Mouse (Mus musculus) heart, adult 2 months (tissue): ENCODE results near the gene Gm13271. TPM values are rescaled to one million over a fixed set of nuclear protein-coding genes. Genes with fewer than 3 reads are reported as not detected.
"Not testable (repeated sequence)": the region's sequence is repeated elsewhere in the genome, so short reads cannot be mapped to it uniquely, and the experiment has no call there.

Experiments used
- DNase-seq, 2 experiments: peaks; one replicate each; pipeline ENCODE4 v3.0.0; 2021
- H3K27ac ChIP-seq: fragments of 200-600 bp; 2 replicates; pipeline ENCODE4 v1.8.1; 2022
- H3K27me3 ChIP-seq: fragments of 200-500 bp; 2 replicates; pipeline ENCODE4 v1.6.1; 2012; ENCODE audit warnings: mild to moderate bottlenecking, low read length, inconsistent platforms, mixed read lengths; ENCODE audit not compliant: control insufficient read depth, insufficient read depth
- H3K36me3 ChIP-seq: fragments of 200-500 bp; 2 replicates; pipeline ENCODE4 v1.6.1; 2012; ENCODE audit warnings: low read length, inconsistent platforms; ENCODE audit not compliant: control insufficient read depth, insufficient read depth
- H3K4me1 ChIP-seq: fragments of 200-500 bp; 2 replicates; pipeline ENCODE4 v1.6.1; 2011; ENCODE audit warnings: low read length; ENCODE audit not compliant: control insufficient read depth, insufficient read depth
- H3K4me3 ChIP-seq: fragments of 200-600 bp; 2 replicates; pipeline ENCODE4 v1.8.1; 2022
- H3K79me2 ChIP-seq: fragments of 200-500 bp; replicated peaks from 2 replicates; pipeline ENCODE4 v1.6.1; 2012; ENCODE audit warnings: mild to moderate bottlenecking, inconsistent platforms, low read length, moderate library complexity, mixed read lengths; ENCODE audit not compliant: control insufficient read depth, insufficient read depth
- H3K9ac ChIP-seq: fragments of 200-500 bp; 2 replicates; pipeline ENCODE4 v1.6.1; 2012; ENCODE audit warnings: low read depth, mild to moderate bottlenecking, control low read depth, inconsistent platforms, low read length, mixed read lengths
- CTCF ChIP-seq: fragments of 200-600 bp; IDR thresholded peaks from 2 replicates; pipeline ENCODE4 v1.8.1; 2022; ENCODE audit warnings: antibody characterized with exemption, mild to moderate bottlenecking, moderate library complexity
- EP300 ChIP-seq: fragments of 200-500 bp; IDR thresholded peaks from 2 replicates; pipeline ENCODE4 v1.6.1; 2011; ENCODE audit warnings: low read depth, low read length, control low read depth; ENCODE audit not compliant: insufficient read depth
- POLR2A ChIP-seq: fragments of 200-500 bp; IDR thresholded peaks from 2 replicates; pipeline ENCODE4 v1.6.1; 2011; ENCODE audit warnings: mild to moderate bottlenecking, low read depth, low read length, control low read depth; ENCODE audit not compliant: insufficient read depth
- WGBS: fragments of 180-500 bp; shearing (Covaris S2); methylation state at CpG from one replicate; pipeline ENCODE4 v1.1.7; 2018; 5-methylcytosine and 5-hydroxymethylcytosine counted together
- intact Hi-C: fragments of 180-260 bp; cut with DNase I; formaldehyde crosslinking; loops from one replicate; pipeline ENCODE4 v1.15.1; 2025
- polyA plus RNA-seq: library from polyadenylated mRNA; depleted of rRNA; stranded (reverse); fragments of >200 nt; gene quantifications from 2 replicates; pipeline ENCODE4 v1.2.3, GENCODE M21; 2012
- total RNA-seq, 2 experiments: library from RNA; stranded (reverse); gene quantifications; 2 replicates each; pipeline ENCODE4 v1.2.3; 2021

Gm13271 gene
- total and polyA plus RNA-seq, 3 experiments: not detected

- not testable (repeated sequence) for H3K79me2 ChIP-seq, H3K4me1 ChIP-seq, H3K27me3 ChIP-seq, H3K36me3 ChIP-seq
- 0% methylated on average over 16 of the region's 21 CpGs for WGBS
- Histone ChIP-seq H3K4me3 (peak overlapping the region; percentile 47), H3K27ac (peak overlapping the region; percentile 77), H3K9ac (peak overlapping the region; percentile 82)
- TF ChIP-seq POLR2A (peak; percentile 61; the same call in 1 of the 2 replicates), CTCF (peak; percentile 66)
- peak; percentile 89 to 92 for DNase-seq
- intact Hi-C loops: loop anchor here (2.0 kb wide), 1 partner anchor 19 kb away; no protein-coding TSS in a partner anchor
Measured at GRCm38 (mm10) chr4:88757628-88758031, 3.0 kb downstream of the Gm13271 start.

DNA sequence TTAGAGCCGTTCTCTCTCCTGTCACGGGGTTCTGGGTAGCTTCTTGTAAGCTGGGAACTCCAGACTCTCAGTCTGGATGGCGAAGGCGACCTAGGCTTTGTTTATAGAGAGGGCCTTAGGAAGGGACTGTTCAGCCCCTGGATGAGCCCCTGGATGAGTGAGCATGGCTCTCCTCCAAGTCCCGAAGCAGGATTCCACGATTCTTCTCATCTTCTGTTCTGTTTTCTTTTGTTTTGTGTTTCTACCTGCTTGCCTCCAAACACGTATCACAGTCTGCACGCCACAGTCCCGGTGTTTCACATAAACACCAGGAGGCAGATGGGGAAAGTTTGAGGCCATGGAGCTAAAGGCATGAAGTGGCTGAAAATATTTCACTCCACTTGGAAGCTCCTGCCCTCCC is 4.1 kb downstream of the Gm13271 start:
- H3K27me3 ChIP-seq, intact Hi-C loops, H3K36me3 ChIP-seq, H3K9ac ChIP-seq, H3K79me2 ChIP-seq, H3K4me1 ChIP-seq, DNase-seq, H3K27ac ChIP-seq, H3K4me3 ChIP-seq: not testable (repeated sequence)
- WGBS: 88% methylated on average over 9 of the region's 9 CpGs

- H3K36me3 ChIP-seq, H3K79me2 ChIP-seq, H3K4me1 ChIP-seq, H3K4me3 ChIP-seq, intact Hi-C loops, H3K27me3 ChIP-seq: not testable (repeated sequence)
- H3K9ac ChIP-seq: peak within 1 kb of the TSS; percentile 43; the same call in 1 of the 2 replicates
- DNase-seq: peak in 1 of 2 experiments; percentile 44
- peak within 1 kb of the TSS; percentile 40; the same call in 1 of the 2 replicates for H3K27ac ChIP-seq
- whole genome bisulfite sequencing: 13% methylated on average over 11 of the region's 14 CpGs
Measured at GRCm38 (mm10) chr4:88759610-88760268, 5.1 kb downstream of the Gm13271 start, which contains the start of gene Gm13283. TSS of gene Gm13283 (plus strand) at chr4:88760119.

DNA sequence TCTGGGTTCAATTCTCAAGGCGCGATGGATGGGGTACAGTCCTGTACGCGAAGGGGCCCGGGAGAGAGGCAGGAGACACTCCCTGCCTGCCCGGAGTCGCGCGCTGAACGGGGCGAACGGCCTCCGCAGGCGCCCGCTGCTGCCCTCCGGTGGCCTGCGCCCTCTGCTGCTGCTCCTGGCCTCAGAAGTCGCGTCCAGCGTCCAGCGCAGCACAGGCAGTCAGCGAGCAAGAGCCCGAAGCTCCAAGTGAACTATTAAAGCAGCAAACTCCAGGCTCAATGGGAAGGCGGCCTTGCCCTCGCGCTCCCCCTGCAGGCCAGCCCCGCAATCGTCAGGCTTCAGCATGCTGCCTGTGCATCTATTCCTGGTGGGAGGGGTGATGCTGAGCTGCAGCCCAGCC is 5.8 kb downstream of the Gm13271 start:
- H3K79me2 ChIP-seq, H3K4me1 ChIP-seq, H3K4me3 ChIP-seq, intact Hi-C loops, H3K36me3 ChIP-seq, H3K27me3 ChIP-seq: not testable (repeated sequence)
- TF ChIP-seq CTCF (peak; percentile 69), POLR2A (peak; percentile 80)
- 1% methylated on average over 23 of the region's 28 CpGs for WGBS
- H3K27ac ChIP-seq: peak overlapping the region; percentile 40; the same call in 1 of the 2 replicates
- DNase-seq: peak; percentile 84 to 89
- H3K9ac ChIP-seq: peak overlapping the region; percentile 43; the same call in 1 of the 2 replicates

- TF ChIP-seq CTCF: peak; percentile 31; the same call in 1 of the 2 replicates
- H3K4me3 ChIP-seq, H3K27me3 ChIP-seq, intact Hi-C loops, H3K4me1 ChIP-seq, H3K9ac ChIP-seq, H3K79me2 ChIP-seq, H3K36me3 ChIP-seq, H3K27ac ChIP-seq: not testable (repeated sequence)
- DNase-seq: peak; percentile 60 to 72
- WGBS: 67% methylated on average over 6 of the region's 8 CpGs
Measured at GRCm38 (mm10) chr4:88761776-88762175, 7.1 kb downstream of the Gm13271 start.

DNA sequence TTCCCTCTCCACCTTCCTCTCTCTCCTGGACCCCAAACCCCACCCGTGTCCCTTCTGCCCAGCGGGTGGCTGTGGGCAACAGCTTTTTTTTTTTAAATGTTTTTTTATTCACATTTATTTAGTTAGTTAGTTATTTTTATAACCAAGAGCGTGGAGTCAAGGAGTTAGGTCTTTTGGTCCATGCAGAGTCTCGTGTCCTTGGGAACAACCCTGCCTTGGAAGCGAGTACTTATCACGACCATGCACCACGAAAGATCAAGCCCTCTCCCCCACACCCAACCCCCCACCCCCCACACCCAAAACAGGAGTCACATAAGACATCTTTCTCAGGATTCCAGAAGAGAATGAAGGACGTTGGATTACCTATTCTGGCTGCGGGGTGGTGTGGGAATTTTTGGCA is 7.7 kb downstream of the Gm13271 start:
- WGBS: 41% methylated on average over 9 of the region's 9 CpGs
- H3K27me3 ChIP-seq, intact Hi-C loops, H3K36me3 ChIP-seq, H3K79me2 ChIP-seq, H3K9ac ChIP-seq, H3K27ac ChIP-seq, H3K4me1 ChIP-seq, H3K4me3 ChIP-seq: not testable (repeated sequence)
- peak in 1 of 2 experiments; percentile 43 for DNase-seq

GRCm38 (mm10) chr4:88763384-88764018 is 8.8 kb downstream of the Gm13271 start:
- H3K4me3 ChIP-seq, H3K79me2 ChIP-seq, H3K4me1 ChIP-seq, H3K36me3 ChIP-seq, H3K9ac ChIP-seq, intact Hi-C loops, H3K27ac ChIP-seq, H3K27me3 ChIP-seq: not testable (repeated sequence)
- DNase-seq: peak; percentile 72 to 81
- TF ChIP-seq CTCF (peak; percentile 71), POLR2A (peak; percentile 71; the same call in 1 of the 2 replicates), EP300 (0 out of 2 replicates have a peak, but pooled peaks have one; percentile 30)
- WGBS: 4% methylated on average over 40 of the region's 42 CpGs

- DNase-seq, H3K27ac ChIP-seq, H3K4me3 ChIP-seq, intact Hi-C loops, H3K9ac ChIP-seq, H3K79me2 ChIP-seq, H3K4me1 ChIP-seq, H3K27me3 ChIP-seq, H3K36me3 ChIP-seq: not testable (repeated sequence)
- no CpG with 5 or more reads among the region's 32 CpGs for WGBS
Measured at GRCm38 (mm10) chr4:88773534-88773933, 18.9 kb downstream of the Gm13271 start, which contains the start of gene Gm13290. TSS of gene Gm13290 (plus strand) at chr4:88773834.

GRCm38 (mm10) chr4:88776622-88777021 is 22.0 kb downstream of the Gm13271 start, which contains the start of gene Gm13289:
TSS of gene Gm13289 (plus strand) at chr4:88776922.
- no CpG with 5 or more reads among the region's 29 CpGs for WGBS
- H3K4me1 ChIP-seq, intact Hi-C loops, H3K4me3 ChIP-seq, H3K9ac ChIP-seq, H3K36me3 ChIP-seq, H3K79me2 ChIP-seq, H3K27ac ChIP-seq, DNase-seq, H3K27me3 ChIP-seq: not testable (repeated sequence)
